Mouse (Mus musculus) 416B (cell line): ENCODE results near the gene Fam169b.
A peak's percentile ranks its signal among the peaks of the same experiment; 100 is the strongest.
"Not testable (repeated sequence)": the region's sequence is repeated elsewhere in the genome, so short reads cannot be mapped to it uniquely, and the experiment has no call there.

Experiments
- DNase-seq: peaks from one replicate; pipeline ENCODE4 v3.0.0; 2011; ENCODE audit warnings: low read depth

The Fam169b gene

DNA sequence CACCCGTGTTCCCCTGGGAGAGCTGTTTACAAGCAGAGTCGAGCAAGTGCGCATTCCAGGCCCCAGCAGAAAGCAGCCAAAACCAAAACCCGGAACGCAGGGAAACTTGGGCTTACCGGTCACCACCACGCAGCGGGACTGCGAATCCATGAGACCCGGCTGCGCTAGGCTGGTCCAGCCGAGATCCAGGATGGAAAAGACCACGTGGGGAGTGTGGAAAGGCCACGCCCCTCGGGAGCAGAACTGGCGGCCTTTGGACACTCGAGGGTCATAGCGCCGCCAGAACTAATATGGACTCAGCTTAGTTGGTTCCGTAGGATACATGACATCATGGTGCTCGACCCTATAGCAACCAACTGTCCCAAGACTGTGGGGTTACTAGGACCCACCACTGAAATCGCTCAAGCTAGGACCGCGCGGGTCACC lies 9.6 kb upstream of the Fam169b start, which contains the start of gene Pgpep1l:
Gene Pgpep1l, minus strand, starts transcription at position 206 of the 426 bp plus-strand sequence.
- DNase-seq: no peak

DNA sequence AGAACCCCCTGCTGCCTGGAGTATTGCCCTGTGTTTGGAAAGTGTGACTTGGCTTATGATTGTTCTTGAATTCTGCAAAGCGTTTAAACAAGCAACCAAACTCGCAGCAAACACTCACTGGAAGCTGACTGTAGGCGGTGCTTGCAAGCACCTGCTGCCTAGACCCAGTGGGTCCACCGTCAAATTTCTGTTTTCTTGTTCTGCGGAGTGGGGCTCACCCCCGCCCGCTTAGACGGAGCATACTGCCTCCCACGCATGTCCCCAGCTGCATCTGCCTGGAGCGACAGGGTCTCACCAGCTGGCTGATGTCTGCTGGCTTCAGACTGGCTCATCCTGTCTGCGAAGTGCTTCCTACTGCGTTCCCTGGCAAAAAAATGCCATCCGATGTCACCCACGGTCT lies 9.1 kb upstream of the Fam169b start:
- DNase-seq: no peak

DNA sequence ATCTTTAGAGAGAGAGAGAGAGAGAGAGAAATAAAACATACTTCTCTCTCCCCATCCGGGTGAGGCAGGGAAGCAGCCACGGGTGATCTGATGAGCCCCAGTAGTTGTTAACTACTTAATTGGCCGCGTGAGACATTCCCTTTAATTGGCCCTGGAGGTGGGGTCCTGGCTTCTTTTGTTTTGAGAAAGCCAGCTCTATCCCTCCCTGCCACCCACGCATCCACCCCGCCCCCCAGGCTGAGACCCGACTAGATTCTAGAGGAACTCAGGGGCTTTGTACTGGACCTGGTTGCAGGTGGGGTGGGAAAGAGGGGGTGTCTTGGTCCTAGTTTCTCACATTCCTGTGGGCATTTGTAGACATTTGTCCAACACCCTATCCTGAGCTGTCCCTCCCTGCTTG lies 8.2 kb upstream of the Fam169b start:
- DNase-seq: no peak

DNA sequence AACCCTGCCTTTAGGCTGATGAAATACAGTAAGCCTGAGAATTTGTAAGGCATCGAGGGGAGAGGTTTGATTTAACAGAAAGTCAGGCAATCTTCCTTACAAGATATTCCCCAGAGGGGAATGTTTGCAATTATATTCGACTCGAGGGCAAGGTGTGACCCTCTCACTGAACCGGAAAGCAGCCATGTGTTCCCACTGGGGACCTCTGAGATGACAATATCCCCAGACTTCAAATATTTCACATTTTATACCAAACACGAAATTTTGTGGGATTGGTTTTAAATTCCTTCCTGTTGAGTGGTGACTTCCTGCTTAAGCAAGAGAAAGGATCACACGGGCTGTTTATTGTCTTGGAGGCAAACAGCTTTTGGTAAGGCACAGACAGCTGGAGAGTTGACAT lies 6.9 kb upstream of the Fam169b start:
- DNase-seq: no peak

DNA sequence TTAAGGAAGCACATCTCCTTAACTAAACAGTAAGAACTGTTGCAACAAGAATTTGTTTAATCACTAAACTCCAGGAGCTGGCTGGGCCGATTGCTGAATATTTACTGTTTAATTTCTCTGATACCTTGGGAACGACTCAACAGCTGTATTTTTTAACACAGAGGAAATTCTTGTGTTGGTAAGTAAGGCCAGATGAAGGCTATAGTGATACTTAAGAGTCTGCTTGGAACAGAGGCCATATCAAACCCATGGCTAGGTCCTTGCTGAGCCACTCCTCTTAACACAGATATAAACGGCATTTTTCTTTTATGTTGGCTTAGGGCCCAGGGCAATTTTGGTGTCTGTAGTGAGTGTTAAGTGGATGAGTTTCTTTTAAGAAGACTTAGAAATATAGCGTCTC lies 3.1 kb upstream of the Fam169b start:
- DNase-seq: no peak

DNA sequence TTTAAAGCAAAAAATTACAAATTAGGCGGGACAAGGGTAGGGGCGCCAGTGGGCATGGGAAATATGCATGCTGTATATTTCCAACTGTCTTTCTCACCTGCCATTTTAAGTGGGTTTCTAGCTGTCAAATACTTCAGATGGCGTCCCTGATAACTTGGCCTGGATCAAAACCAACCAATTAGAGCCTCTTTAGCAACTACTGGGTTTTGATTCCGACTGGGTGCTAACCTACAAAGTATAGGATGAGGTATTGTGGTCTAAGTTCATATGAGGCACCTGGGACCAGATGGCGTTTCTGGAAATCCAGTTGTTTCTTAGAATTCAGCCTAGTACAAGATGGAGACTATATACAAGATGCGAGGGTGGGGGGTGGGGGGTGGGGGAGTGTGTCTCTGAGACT lies 1.8 kb upstream of the Fam169b start:
- DNase-seq: no peak

DNA sequence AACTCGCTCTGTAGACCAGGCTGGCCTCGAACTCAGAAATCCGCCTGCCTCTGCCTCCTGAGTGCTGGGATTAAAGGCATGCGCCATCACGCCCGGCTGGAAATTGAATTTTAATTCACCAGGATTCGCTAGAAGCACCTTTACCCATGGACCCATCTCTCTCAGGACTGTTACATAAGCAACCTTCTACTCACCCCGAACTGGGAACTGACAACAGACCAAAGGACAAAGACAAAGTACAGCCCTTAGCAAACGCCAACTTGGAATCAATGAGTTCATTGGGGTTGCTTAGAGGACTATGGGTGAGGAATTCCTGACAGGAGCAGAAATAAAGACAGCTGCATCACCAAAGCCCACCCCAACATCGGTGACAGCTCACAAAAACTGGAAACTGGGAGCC lies 1.0 kb upstream of the Fam169b start:
- DNase-seq: no peak

DNA sequence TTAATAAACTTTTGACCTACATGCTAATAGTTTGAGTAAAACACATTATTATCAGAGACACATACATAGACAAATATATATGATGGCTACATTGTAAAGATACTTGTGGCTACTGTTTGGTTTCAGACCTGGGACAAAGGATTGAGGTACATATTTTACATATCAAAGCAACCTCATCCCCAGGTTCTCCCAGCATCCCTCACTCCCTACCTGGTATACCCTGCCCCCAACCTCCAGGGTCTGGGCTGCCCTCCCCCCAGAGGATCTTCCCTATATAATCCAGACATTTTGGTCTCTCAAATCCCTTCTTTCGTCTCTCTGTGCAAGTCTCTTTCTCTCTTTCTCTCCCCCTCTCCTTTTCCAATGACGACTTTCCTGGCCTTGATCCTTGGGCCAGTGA lies 579 bp downstream of the Fam169b start:
- no peak for DNase-seq

DNA sequence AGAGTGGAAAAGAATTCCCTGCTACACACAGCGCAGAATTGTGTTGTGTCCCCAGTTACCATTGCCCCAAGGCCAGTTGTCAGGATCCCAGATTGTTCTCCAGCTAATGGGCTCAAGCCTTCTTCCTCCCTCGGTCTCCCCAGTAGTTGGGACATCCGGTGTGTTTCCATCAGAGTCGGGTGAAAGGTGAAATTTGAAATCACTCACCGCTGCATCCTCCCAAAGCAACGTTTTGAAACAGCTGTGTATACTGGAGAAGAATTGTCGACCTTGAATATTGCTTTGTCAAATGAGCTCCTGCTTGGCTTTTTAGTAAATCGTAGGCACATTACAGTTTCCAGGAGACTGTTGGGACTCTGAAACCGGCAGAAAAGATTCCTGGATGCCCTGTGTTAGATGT lies 1.3 kb downstream of the Fam169b start:
- no peak for DNase-seq

DNA sequence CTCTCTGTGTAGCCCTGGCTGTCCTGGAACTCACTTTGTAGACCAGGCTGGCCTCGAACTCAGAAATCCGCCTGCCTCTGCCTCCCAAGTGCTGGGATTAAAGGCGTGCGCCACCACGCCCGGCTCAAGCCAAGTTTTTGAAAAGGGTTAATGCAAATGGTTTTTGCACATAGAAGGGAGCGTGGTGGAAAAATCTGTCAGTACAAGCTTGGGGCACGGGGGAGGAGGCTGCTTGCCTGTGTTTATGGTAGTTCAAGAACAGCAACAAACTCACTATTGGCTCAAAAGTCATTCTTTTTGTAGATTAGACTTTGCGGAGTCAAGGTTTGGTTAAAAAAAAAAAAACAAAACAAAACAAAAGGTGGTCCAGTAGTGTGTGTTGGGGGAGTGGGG lies 1.8 kb downstream of the Fam169b start:
- DNase-seq: not testable (repeated sequence)

DNA sequence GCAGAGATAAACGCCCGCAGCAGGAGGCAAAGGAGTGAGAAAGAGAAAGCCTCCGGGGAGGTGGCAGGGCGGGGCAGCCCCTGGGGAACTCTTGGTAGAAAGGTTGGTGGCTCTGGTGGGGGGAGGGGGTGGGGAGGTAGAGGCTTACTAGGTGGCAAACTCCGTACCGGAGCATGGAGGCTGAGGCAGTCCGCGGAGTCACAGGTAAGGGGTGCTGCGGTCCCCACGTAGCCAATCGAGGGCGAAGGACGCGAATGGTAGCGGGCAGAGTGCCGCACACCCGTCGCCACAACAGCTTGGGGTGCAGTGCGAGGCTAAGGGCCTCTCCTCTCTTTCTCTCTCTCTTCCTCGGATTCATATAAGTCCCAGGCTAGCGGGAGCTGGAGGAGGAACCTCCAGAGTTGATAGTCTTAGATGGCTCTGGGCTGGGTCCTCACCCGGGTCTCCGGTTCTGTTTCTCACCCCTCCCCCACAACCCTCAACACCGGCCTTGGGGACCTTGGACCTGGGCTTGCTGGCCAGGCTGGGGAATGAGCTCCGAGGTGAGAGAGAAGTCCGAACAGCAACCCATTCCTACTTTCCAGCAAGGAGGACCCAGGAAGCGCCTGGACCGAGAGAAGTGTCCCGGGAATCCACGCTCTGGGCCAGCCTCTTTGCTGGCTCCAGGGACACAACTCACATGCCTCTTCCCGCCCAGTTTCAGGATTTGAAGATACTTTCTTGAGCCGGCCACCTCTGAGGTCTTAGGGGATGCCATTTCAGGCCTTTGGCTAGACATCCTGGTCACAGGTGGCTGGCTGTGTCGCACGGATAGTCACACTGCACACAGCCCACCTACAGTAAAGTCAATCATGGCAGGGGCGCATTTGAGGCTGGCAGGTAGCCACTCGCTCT lies 2.4 kb downstream of the Fam169b start:
- DNase-seq: no peak

DNA sequence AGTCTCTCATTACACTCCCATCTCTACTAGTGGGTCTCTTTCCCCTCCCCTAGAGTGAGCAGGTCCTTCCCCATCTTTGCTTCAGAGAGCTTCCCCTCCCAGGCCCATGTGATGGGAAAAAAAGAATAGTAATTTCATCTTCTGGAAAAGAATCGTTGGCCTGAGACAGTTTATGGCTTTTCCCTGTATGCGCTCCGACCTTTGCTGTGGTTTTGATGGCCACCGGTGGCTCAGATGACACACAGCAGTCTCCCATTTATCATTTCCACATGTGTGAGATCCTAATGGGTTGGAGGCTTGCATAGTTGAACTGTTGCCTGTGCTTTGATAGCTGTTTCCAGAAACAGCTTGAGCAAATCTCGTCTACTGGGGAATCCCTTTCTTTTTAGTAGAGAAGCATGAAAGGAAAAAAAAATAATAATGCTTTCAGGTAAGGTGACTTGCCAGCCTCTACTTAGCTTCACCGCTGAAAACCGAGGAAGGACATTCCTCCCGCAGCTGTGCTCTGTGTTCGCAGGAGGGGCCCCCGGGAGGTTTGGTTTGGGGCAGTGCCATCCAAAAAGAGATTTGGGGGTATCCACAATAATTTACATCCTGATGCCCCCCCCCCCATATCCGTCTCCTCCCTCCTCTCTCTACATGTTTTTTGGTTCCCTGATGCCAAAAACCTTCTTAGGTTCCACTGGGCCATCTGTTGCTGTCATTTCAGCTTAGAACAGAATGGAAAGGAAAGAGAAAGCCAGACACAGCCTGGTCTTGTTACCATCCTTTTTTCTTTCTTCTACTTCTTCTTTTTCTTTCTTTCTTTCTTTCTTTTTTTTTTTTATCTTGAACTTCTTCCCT lies 3.6 kb downstream of the Fam169b start:
- DNase-seq: no peak

DNA sequence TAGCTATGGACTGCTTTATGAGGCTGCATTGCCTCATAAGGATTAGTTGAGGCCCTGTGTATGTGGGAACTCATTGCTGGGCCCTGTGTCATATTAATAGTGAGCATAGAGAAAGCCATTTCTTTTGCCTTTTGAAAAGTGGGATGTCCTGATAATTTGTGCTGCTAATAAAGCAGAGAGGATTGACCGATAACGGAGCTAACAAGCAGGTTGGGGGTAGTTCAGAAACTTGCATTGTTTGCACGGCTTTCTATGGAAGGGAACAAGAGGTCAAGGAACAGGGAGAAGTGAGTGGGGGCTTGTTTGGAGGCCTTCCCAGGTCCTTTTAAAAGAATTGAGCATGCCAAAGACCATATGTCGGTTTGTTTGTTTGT lies 4.2 kb downstream of the Fam169b start:
- no peak for DNase-seq

DNA sequence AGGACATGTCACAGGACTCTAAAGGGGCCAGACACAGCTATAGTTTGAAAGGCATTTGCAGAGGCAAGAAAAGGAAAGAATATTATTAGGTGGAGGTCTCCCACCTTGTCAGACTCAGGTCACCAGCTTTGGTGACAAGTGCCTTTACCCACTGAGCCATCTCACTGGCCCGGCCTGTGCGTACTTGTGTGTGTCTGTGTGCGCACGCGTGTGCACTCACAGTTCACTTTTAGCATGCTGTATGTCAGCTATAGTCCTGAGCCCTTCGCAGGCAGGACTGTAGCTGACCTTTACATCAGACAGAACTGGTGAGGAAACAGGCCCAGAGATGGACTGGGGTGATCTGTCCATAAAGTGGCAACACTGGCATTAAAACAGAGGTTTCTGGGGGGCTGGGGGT lies 4.7 kb downstream of the Fam169b start:
- no peak for DNase-seq

DNA sequence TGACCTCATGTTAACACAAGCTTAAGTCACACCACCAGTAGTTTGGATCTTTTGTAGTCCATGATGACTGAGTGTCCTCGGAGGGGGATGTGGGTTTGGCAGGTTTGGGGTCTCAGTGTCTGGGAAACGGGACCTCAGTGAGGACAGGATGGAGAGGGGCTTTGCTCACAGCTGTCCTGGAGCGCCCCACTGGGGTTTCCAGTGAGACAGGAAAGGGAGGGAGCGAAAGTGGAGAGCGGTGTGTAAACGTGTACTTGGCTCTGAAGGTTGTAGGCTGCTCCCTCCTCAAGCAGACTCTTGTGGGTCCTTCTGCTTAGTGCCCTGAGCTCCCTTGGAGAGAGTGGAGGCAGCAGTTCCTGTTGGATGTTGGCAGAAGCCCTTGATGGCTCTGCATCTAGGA lies 5.3 kb downstream of the Fam169b start:
- DNase-seq: no peak

DNA sequence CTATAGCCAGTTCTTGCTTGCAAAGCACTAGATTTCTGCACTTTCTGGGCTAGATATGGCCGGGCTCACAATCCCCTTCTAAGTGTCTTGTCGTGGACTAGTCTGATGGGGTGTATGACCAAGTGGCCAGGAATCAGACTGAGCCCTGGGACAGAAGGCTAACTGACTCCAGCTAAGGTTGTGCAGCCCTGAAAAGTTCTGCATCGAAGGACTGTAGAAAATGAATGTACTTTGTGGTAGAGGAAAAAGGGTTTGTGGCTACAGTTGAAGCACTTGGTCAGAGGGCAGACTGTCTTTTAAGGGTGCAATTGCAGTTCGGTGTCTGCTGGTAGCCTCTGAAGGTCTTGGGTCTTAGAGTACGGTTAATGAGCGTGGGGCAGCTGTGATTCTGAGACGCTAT lies 5.8 kb downstream of the Fam169b start:
- no peak for DNase-seq

DNA sequence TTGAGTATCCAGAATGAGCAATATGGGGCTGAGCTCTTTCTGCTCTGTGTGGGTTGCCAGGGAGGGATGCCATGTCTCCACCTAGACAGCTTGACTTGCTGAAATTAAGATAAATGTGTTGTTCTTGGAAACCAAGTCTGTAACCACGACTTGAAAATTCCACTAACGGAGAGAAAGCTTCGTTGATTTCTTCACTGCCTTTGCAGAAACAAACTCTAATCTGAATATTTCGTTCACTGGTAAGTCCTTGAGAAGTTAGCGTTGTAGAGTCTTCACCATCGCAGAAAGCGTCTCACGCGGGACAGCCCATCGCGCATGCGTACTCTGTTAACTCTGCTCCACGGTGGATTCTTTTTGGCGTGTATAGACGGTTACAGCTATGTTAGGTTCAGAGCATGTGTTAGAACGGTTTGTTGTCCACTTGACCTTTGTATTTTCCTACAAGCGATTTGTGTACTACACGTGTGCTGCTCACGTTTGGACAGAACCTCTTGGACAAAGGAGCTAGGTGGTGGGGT lies 6.8 kb downstream of the Fam169b start:
- no peak for DNase-seq

DNA sequence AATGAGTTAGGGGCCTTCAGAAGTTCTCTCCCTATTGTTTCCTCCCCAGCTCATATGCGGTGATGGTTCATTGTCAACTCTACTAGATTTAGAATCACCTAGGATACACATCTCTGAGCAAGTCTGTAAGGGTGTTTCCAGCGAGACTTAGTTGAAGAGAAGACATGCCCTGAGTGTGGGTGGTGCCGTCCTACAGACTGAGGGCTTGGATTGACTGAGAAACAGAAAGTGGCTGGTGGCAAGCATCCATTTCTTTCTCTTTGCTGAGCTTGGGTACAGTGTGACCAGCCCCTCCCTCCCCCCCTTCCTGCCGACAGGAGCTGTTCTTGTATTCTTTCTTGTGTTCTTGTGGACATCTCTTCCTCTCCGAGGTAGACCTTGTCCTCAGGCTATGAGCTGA lies 7.7 kb downstream of the Fam169b start:
- no peak for DNase-seq

DNA sequence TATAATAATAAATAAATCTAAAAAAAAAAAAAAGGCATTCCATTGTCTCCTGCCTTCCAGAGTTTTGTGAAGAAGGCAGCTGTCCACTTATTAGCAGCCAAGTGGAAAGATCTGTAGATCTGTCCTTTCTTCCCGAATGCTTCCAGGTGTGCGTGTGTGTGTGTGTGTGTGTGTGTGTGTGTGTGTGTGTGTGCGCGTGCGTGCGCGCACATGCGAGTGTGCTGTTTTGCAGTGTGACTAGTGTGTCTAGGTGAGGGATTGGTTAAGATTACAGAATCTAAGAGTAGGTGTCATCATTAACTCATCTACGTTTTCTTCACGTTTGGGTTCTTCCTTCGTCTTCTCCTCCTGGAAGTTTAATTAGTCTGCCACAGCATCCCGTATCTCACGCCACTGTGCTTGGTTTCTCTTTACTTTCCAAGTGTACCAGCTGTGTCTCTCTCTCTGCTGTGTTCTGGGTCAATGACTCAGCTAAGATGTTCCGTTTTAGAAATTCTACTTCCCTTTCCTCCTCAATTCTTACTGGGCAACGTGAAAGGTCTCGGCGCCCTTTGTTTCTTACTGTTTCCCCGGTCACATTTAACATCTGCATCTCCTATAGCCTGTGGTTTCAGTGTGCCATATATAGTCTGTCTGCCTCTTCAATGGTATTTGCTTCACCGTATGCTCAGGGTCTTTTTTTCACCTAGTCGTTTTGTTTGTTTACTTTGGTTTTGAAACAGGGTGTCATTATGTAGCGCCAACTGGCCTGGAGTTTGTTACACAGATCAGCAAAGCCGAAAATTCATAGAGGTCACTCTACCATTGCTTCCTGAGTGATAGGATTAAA lies 8.9 kb downstream of the Fam169b start:
- DNase-seq: peak; percentile 85

DNA sequence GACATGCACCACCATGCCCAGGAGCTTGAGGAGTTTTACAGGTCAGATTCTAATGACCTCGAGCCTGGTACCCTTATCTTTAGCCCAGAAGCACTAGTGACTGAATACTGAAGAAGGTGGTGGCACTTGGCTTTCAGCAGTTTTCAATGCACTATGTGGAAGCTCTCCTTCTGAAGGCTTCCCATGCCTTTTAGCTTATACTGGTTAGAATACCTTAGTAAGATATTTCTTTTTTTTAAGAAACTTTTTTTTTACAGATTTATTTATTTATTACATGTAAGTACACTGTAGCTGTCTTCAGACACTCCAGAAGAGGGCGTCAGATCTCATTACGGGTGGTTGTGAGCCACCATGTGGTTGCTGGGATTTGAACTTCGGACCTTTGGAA lies 9.5 kb downstream of the Fam169b start:
- not testable (repeated sequence) for DNase-seq

DNA sequence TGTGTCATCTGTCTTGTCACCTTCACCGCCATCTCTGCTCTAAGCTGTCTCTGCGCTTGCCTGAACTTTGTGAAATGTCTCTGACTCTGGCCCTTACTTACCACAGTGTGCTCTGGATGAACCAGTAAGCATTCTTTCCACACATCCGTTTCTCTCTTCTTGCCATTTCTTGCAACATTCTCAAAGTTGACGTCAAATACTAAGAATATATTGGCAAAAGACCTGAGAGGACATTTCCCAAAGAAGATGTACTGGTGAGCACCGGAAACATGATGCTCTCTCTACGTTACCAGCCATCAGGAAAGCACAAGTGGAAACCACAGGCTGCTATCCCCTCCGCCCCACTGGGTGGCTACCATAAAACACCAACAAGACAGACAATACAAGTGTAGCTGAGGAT lies 10.1 kb downstream of the Fam169b start:
- DNase-seq: peak; percentile 40

DNA sequence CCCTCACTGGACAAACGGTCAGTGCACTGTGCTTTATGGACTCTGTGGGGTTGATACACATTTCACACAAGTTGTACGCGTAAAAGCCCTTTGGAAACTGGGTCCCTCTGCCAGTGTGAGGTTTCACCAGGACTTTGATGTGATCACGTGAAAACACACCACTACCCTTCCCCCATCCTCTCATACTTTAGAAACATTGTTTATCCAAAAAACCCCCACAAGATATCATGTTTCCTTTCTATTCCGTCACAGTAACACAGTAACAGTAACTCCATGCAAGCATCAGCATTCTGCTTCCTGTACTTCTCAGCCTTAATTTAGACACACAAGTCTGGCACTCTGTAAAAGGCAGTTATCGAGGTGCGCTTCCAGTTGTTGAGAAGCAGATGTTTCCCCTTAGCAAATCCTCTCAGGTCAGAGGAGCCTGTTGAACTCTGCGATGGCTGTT lies 12.2 kb downstream of the Fam169b start:
- DNase-seq: peak; percentile 25
